In genomic region chr2:26507481-26507886, GRCm38 (mm10) we compare ENCODE assay signal across 8 mouse cellular contexts. TPM values are rescaled to one million over a fixed set of nuclear protein-coding genes. Genes with fewer than 3 reads are reported as not detected.
A peak's percentile ranks its signal among the peaks of the same experiment; 100 is the strongest.
DNase-seq lines count a peak whose midpoint lies in the region; ATAC-seq and TF ChIP-seq lines count a peak whose summit lies in the region.

No protein-coding gene starts in this region.

- H3K36me3 ChIP-seq in intestine, embryonic 15.5 days = no peaks in the 10 kb centered on the region

- H3K27ac ChIP-seq in bone marrow macrophage, adult 2 months (ENCODE audit: insufficient read depth, low read depth, low read length) = peak overlapping the region; percentile 89
- peak overlapping the region; percentile 88 for H3K27ac ChIP-seq in intestine, embryonic 15.5 days

- peak overlapping the region; percentile 38 for H3K4me2 ChIP-seq in intestine, embryonic 15.5 days (replicated peaks)

- no peaks in the 10 kb centered on the region for H3K9me3 ChIP-seq in intestine, embryonic 15.5 days

- H3K27me3 ChIP-seq in intestine, embryonic 15.5 days (replicated peaks) = no peaks in the 10 kb centered on the region

- H3K9ac ChIP-seq in intestine, embryonic 15.5 days = peak overlapping the region; percentile 13

- ATAC-seq in intestine, embryonic 15.5 days = peak; percentile 40

- peaks cover 25% of the 10 kb centered on the region for H3K4me1 ChIP-seq in bone marrow macrophage, adult 2 months (ENCODE audit: control insufficient read depth, insufficient read depth, low read length)
- peaks cover 33% of the 10 kb centered on the region for H3K4me1 ChIP-seq in intestine, embryonic 15.5 days (replicated peaks)

- WGBS in intestine, embryonic 15.5 days = 15% methylated on average over 7 of the region's 7 CpGs

- TF ChIP-seq POLR2A in bone marrow macrophage, adult 2 months (IDR thresholded peaks at IDR 0.05; ENCODE audit: borderline replicate concordance, low read depth, low read length) = no peak

- H3K4me3 ChIP-seq in bone marrow macrophage, adult 2 months (ENCODE audit: insufficient read depth, low read length) = peak overlapping the region; percentile 8; the same call in 1 of the 2 replicates
- H3K4me3 ChIP-seq in intestine, embryonic 15.5 days (replicated peaks) = peak overlapping the region; percentile 6; the same call in 1 of the 2 replicates

- no peak for TF ChIP-seq CTCF in bone marrow macrophage, adult 2 months (IDR thresholded peaks at IDR 0.05; ENCODE audit: low read depth, low read length)

- intact Hi-C loops in left cerebral cortex, postnatal 4 days (cut with DNase I) = no loop called here

- peak; percentile 97 for DNase-seq in heart, adult 11 months
- no peak for DNase-seq in heart, adult 8-10 months (ENCODE audit: low spot score)
- peak; percentile 60 for DNase-seq in gastrocnemius, postnatal 25 days
- peak; percentile 81 to 84 for DNase-seq in lung, adult 18-20 months
- DNase-seq in retina, embryonic 14.5 days (ENCODE audit: low spot score) = peak; percentile 53
- no peak for DNase-seq in left cerebral cortex, postnatal 4 days

RNA-seq across cellular contexts. Expression of gene Notch1, which starts 9.0 kb away (rescaled TPM):
- total RNA-seq in heart, adult 8-10 months (2022) = 10 to 100 TPM; 22.2 to 36.5 (median 29.1) TPM
- 27.6 and 36.4 TPM in 2 replicates for polyA plus RNA-seq in bone marrow macrophage, adult 2 months (2012; ENCODE audit: insufficient read depth, insufficient read length, missing spikeins)
- total RNA-seq in gastrocnemius, postnatal 25 days (2021) = 1 to 10 TPM; 7.0 to 9.2 TPM
- 11.3 and 12.2 TPM in 2 replicates for polyA plus RNA-seq in intestine, embryonic 15.5 days (2015; fragmentation: Nextera tagmentation; extraction: Ambion mirVana)
- 10 to 100 TPM; 39.5 to 42.1 TPM for total RNA-seq in left cerebral cortex, postnatal 4 days (2021)

Comparison
In these comparisons a context has a peak if more than half of its experiments do, and no peak if none do; other contexts are left out.
1. DNase-seq: peak in heart, adult 11 months (single experiment), gastrocnemius, postnatal 25 days (single experiment), lung, adult 18-20 months (2 of 2) and retina, embryonic 14.5 days (single experiment); none in heart, adult 8-10 months (single experiment) and left cerebral cortex, postnatal 4 days (single experiment).